Mouse (Mus musculus) megakaryocyte, embryonic 14.5 days (primary cell): ENCODE results near the gene Gm49380.

ENCODE experiments used
- FLI1 ChIP-seq: IDR thresholded peaks from 2 replicates; pipeline ENCODE4 v1.6.1; 2012; ENCODE audit warnings: low read length, inconsistent platforms, mixed read lengths
- GATA1 ChIP-seq: IDR thresholded peaks from 3 replicates; pipeline ENCODE4 v1.6.1; 2012; ENCODE audit warnings: mixed read lengths, low read length, inconsistent platforms, borderline replicate concordance

DNA sequence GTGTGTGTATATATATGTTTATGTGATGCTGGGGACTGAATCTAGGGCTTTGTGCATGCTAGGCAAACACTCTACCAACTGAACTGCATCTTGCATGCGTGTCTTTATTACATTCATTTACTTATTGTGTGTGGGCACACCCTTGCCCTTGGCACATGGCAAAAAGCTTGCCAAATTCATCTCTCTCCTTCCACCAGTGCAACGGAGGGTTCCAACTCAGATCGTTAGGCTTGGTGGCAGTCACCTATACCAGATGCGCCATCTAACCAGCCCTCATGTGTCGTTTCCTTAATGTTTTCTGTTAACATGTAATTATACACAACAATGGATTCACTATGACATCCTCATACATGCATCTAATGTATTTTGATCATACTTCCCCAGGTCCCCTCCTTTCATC, 31.0 kb downstream of the Gm49380 start:
- TF ChIP-seq GATA1, result no peak
- TF ChIP-seq FLI1, result no peak
